Mouse (Mus musculus) testis, adult 2 months (tissue): ENCODE results near the gene Zc3h6. TPM values are rescaled to one million over a fixed set of nuclear protein-coding genes. Genes with fewer than 3 reads are reported as not detected.
A peak's percentile ranks its signal among the peaks of the same experiment; 100 is the strongest.

Source experiments
- H3K27ac ChIP-seq: fragments of 200-500 bp; 2 replicates; pipeline ENCODE4 v1.5.1; 2012; ENCODE audit warnings: low read depth, low read length; ENCODE audit not compliant: control insufficient read depth, insufficient read depth
- H3K27me3 ChIP-seq: fragments of 200-500 bp; 2 replicates; pipeline ENCODE4 v1.6.1; 2012; ENCODE audit warnings: mild to moderate bottlenecking, low read length, moderate library complexity; ENCODE audit not compliant: control insufficient read depth, insufficient read depth
- H3K36me3 ChIP-seq: fragments of 200-500 bp; 2 replicates; pipeline ENCODE4 v1.6.1; 2012; ENCODE audit warnings: mild to moderate bottlenecking, low read length; ENCODE audit not compliant: control insufficient read depth, insufficient read depth
- H3K4me1 ChIP-seq: fragments of 200-500 bp; 2 replicates; pipeline ENCODE4 v1.6.1; 2012; ENCODE audit warnings: low read length; ENCODE audit not compliant: control insufficient read depth, insufficient read depth
- H3K4me3 ChIP-seq: fragments of 200-500 bp; 2 replicates; pipeline ENCODE4 v1.5.1; 2012; ENCODE audit warnings: low read depth, mild to moderate bottlenecking, low read length, moderate library complexity, mixed read lengths; ENCODE audit not compliant: control insufficient read depth
- CTCF ChIP-seq: fragments of 200-500 bp; IDR thresholded peaks from 2 replicates; pipeline ENCODE4 v1.5.1; 2012; ENCODE audit warnings: low read depth, mild to moderate bottlenecking, inconsistent platforms, low read length, moderate library complexity; ENCODE audit not compliant: control insufficient read depth, insufficient read depth, insufficient replicate concordance
- POLR2A ChIP-seq: fragments of 200-500 bp; IDR thresholded peaks from 2 replicates; pipeline ENCODE4 v1.6.1; 2012; ENCODE audit warnings: low read depth, mild to moderate bottlenecking, inconsistent platforms, low read length, moderate library complexity; ENCODE audit not compliant: control insufficient read depth
- polyA plus RNA-seq: library from polyadenylated mRNA; depleted of rRNA; stranded (reverse); fragments of >200 nt; gene quantifications from 2 replicates; pipeline ENCODE4 v1.2.3, GENCODE M21; 2012

Gene Zc3h6
- polyA plus RNA-seq, 1 experiment = 3.1 TPM

- TF ChIP-seq POLR2A = no peak
- TF ChIP-seq CTCF = no peak
- Histone ChIP-seq H3K27me3 (no peaks in the 10 kb centered on the region), H3K36me3 (no peaks in the 10 kb centered on the region), H3K4me1 (no peaks in the 10 kb centered on the region; the same call in 1 of the 2 replicates), H3K27ac (no peak overlapping the region), H3K4me3 (no peak overlapping the region)
Measured at GRCm38 (mm10) chr2:129052451-129052983, 85.3 kb downstream of the Zc3h6 start.

GRCm38 (mm10) chr2:129055741-129056140 is 88.5 kb downstream of the Zc3h6 start:
- TF ChIP-seq POLR2A = no peak
- no peak for TF ChIP-seq CTCF
- no peak overlapping the region for H3K27ac ChIP-seq
- no peaks in the 10 kb centered on the region for H3K27me3 ChIP-seq
- H3K4me1 ChIP-seq = no peaks in the 10 kb centered on the region; the same call in 1 of the 2 replicates
- no peaks in the 10 kb centered on the region for H3K36me3 ChIP-seq
- no peak overlapping the region for H3K4me3 ChIP-seq

GRCm38 (mm10) chr2:129056597-129056996 is 89.4 kb downstream of the Zc3h6 start:
- Histone ChIP-seq H3K36me3 (no peaks in the 10 kb centered on the region), H3K27me3 (no peaks in the 10 kb centered on the region), H3K27ac (no peak overlapping the region), H3K4me3 (no peak overlapping the region), H3K4me1 (no peaks in the 10 kb centered on the region; the same call in 1 of the 2 replicates)
- TF ChIP-seq CTCF (peak; percentile 49), POLR2A (no peak)

DNA sequence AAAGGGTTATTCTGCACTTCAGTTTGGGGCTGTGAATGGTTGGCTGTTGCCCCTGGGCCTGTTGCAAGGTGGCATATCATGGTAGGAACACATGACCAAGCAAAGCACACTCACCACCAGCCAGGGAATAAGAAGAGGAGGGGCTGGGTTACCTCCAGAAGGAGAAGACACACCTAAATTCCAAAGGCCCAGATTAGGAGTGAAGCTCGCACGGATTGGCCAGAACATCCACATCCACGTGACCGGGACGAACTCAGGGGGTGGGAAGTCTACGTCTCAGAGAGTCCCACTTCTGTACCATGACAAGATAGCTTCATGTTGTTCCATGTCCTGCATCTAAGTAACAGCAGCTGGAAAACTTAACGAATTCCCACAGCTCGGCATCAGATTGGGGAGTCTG is 90.1 kb downstream of the Zc3h6 start:
- no peaks in the 10 kb centered on the region for H3K36me3 ChIP-seq
- H3K4me3 ChIP-seq = no peak overlapping the region
- H3K27me3 ChIP-seq = no peaks in the 10 kb centered on the region
- no peaks in the 10 kb centered on the region; the same call in 1 of the 2 replicates for H3K4me1 ChIP-seq
- TF ChIP-seq CTCF (no peak), POLR2A (no peak)
- no peak overlapping the region for H3K27ac ChIP-seq

- Histone ChIP-seq H3K4me3 (no peak overlapping the region), H3K27me3 (no peaks in the 10 kb centered on the region), H3K4me1 (no peaks in the 10 kb centered on the region; the same call in 1 of the 2 replicates), H3K27ac (no peak overlapping the region), H3K36me3 (no peaks in the 10 kb centered on the region)
- TF ChIP-seq CTCF = no peak
- no peak for TF ChIP-seq POLR2A
Measured at GRCm38 (mm10) chr2:129057920-129058361, 90.7 kb downstream of the Zc3h6 start.

DNA sequence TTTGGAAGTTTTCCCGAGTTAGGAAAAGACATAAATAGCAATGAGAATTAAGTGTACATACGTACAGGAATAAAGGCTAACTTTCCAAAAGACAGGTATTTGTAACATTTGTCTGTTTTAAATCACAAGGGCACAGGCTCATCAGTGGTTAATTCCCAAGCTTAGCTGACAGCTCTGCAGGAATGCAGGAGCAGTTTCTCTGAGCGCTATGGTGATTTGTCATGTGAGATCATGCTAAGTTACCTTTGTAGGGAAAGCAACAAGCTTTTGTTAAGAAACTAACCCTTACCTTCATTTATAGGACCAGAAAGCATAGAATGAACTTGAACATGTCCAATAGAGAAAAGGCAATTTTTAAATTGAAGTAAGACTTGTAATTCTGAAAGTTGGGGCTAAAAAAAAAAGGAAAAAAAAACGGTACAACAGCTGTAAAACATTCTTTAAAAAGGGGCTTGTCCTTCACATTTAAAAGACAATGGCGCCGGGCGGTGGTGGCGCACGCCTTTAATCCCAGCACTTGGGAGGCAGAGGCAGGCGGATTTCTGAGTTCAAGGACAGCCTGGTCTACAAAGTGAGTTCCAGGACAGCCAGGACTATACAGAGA is 94.4 kb downstream of the Zc3h6 start:
- Histone ChIP-seq H3K27ac (no peak overlapping the region), H3K27me3 (no peaks in the 10 kb centered on the region), H3K36me3 (no peaks in the 10 kb centered on the region), H3K4me1 (peaks cover 6% of the 10 kb centered on the region), H3K4me3 (no peak overlapping the region)
- no peak for TF ChIP-seq CTCF
- TF ChIP-seq POLR2A = no peak

GRCm38 (mm10) chr2:129065437-129066282 is 98.5 kb downstream of the Zc3h6 start, which contains the start of gene Ttl:
Gene Ttl (plus strand): TSS chr2:129065942.
- no peak within 1 kb of the TSS for H3K27ac ChIP-seq
- no peak for TF ChIP-seq CTCF
- TF ChIP-seq POLR2A = peak; percentile 29; the same call in 1 of the 2 replicates
- H3K36me3 ChIP-seq = no peaks in the 10 kb centered on the region
- H3K4me1 ChIP-seq = peaks cover 7% of the 10 kb centered on the region
- no peaks in the 10 kb centered on the region for H3K27me3 ChIP-seq
- H3K4me3 ChIP-seq = peak within 1 kb of the TSS; percentile 80
